Mouse (Mus musculus): ENCODE measurements around the gene Klhl24. TPM values are rescaled to one million over a fixed set of nuclear protein-coding genes. Genes with fewer than 3 reads are reported as not detected.
A peak's percentile ranks its signal among the peaks of the same experiment; 100 is the strongest.

The Klhl24 gene
- 19.2 and 22.6 TPM in 2 replicates for polyA plus RNA-seq (2012; rRNA removed)

GRCm38 (mm10) chr16:20097069-20097710 is at the start of gene Klhl24:
Klhl24 (plus strand) TSS chr16:20097542.
- no peaks in the 10 kb centered on the region for H3K36me3 ChIP-seq (ENCODE audit: control insufficient read depth, insufficient read depth, low read length)
- no peaks in the 10 kb centered on the region; the same call in 1 of the 2 replicates for H3K4me1 ChIP-seq (ENCODE audit: control insufficient read depth, insufficient read depth, low read length)
- TF ChIP-seq POLR2A (IDR thresholded peaks at IDR 0.05; ENCODE audit: control insufficient read depth, low read depth, low read length) (peak; percentile 97), CTCF (IDR thresholded peaks at IDR 0.05; ENCODE audit: control insufficient read depth, insufficient read depth, insufficient replicate concordance, low read depth, low read length) (0 out of 2 replicates have a peak, but pooled peaks have one; percentile 36)
- H3K27ac ChIP-seq (ENCODE audit: control insufficient read depth, insufficient read depth, low read depth, low read length): peak within 1 kb of the TSS; percentile 83
- H3K27me3 ChIP-seq (ENCODE audit: control insufficient read depth, insufficient read depth, low read length): no peaks in the 10 kb centered on the region
- peak within 1 kb of the TSS; percentile 79 for H3K4me3 ChIP-seq (ENCODE audit: control insufficient read depth, low read depth, low read length)

GRCm38 (mm10) chr16:20052655-20053054 is 44.7 kb upstream of the Klhl24 start:
- no peak overlapping the region for H3K27ac ChIP-seq (ENCODE audit: control insufficient read depth, insufficient read depth, low read depth, low read length)
- H3K27me3 ChIP-seq (ENCODE audit: control insufficient read depth, insufficient read depth, low read length): no peaks in the 10 kb centered on the region
- H3K36me3 ChIP-seq (ENCODE audit: control insufficient read depth, insufficient read depth, low read length): no peaks in the 10 kb centered on the region
- H3K4me3 ChIP-seq (ENCODE audit: control insufficient read depth, low read depth, low read length): no peak overlapping the region
- TF ChIP-seq CTCF (IDR thresholded peaks at IDR 0.05; ENCODE audit: control insufficient read depth, insufficient read depth, insufficient replicate concordance, low read depth, low read length) (no peak), POLR2A (IDR thresholded peaks at IDR 0.05; ENCODE audit: control insufficient read depth, low read depth, low read length) (no peak)
- H3K4me1 ChIP-seq (ENCODE audit: control insufficient read depth, insufficient read depth, low read length): no peaks in the 10 kb centered on the region

DNA sequence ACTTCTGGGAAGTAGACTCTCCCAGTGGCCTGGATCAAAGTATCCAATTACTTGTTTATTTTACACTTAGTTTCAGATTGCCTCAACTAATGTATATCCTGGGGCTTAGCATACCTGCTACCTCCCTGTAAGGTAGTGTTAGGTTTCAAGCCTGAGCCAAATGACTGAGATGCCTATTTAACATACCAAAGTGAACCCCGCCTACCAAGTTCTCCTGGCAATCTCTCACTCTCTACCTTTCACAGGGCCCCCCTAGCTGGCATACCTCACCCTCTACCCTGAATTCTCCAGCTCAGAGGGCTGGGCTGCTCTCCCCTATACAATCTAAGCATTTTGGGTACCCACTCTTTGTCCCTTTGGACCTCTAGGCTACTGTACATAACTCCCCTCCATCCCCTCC is 24.6 kb upstream of the Klhl24 start:
- TF ChIP-seq POLR2A (IDR thresholded peaks at IDR 0.05; ENCODE audit: control insufficient read depth, low read depth, low read length): no peak
- TF ChIP-seq CTCF (IDR thresholded peaks at IDR 0.05; ENCODE audit: control insufficient read depth, insufficient read depth, insufficient replicate concordance, low read depth, low read length): no peak
- Histone ChIP-seq H3K4me1 (ENCODE audit: control insufficient read depth, insufficient read depth, low read length) (no peaks in the 10 kb centered on the region), H3K36me3 (ENCODE audit: control insufficient read depth, insufficient read depth, low read length) (no peaks in the 10 kb centered on the region)

DNA sequence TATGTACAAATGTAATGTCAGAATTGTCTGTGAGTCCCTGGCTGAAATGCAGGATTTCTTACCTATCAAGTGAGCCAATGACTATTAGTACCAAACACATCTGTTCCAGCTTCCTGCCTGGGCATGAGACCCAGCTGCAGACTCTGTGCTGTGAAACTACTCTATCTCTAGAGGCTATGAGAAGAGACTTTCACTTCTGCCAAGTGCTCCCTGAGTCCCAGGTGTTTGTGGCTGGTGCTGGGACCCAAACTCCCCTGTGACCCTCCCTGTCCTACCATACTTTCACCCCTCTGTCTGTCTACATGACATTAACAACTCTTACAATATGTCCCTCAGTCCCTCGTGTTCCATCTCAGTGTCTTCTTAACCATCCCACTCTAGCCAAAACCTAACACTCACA is 20.7 kb upstream of the Klhl24 start:
- TF ChIP-seq POLR2A (IDR thresholded peaks at IDR 0.05; ENCODE audit: control insufficient read depth, low read depth, low read length) (no peak), CTCF (IDR thresholded peaks at IDR 0.05; ENCODE audit: control insufficient read depth, insufficient read depth, insufficient replicate concordance, low read depth, low read length) (no peak)
- no peaks in the 10 kb centered on the region for H3K27me3 ChIP-seq (ENCODE audit: control insufficient read depth, insufficient read depth, low read length)
- no peaks in the 10 kb centered on the region for H3K4me1 ChIP-seq (ENCODE audit: control insufficient read depth, insufficient read depth, low read length)
- H3K27ac ChIP-seq (ENCODE audit: control insufficient read depth, insufficient read depth, low read depth, low read length): no peak overlapping the region
- H3K4me3 ChIP-seq (ENCODE audit: control insufficient read depth, low read depth, low read length): no peak overlapping the region
- H3K36me3 ChIP-seq (ENCODE audit: control insufficient read depth, insufficient read depth, low read length): no peaks in the 10 kb centered on the region

More for the DNA sequence above, 24.6 kb upstream of the Klhl24 start:
- Histone ChIP-seq H3K27me3 (ENCODE audit: control insufficient read depth, insufficient read depth, low read length) (no peaks in the 10 kb centered on the region), H3K27ac (ENCODE audit: control insufficient read depth, insufficient read depth, low read depth, low read length) (no peak overlapping the region), H3K4me3 (ENCODE audit: control insufficient read depth, low read depth, low read length) (no peak overlapping the region)

GRCm38 (mm10) chr16:20080271-20080670 is 17.1 kb upstream of the Klhl24 start:
- Histone ChIP-seq H3K36me3 (ENCODE audit: control insufficient read depth, insufficient read depth, low read length) (no peaks in the 10 kb centered on the region), H3K27me3 (ENCODE audit: control insufficient read depth, insufficient read depth, low read length) (no peaks in the 10 kb centered on the region), H3K4me3 (ENCODE audit: control insufficient read depth, low read depth, low read length) (no peak overlapping the region), H3K4me1 (ENCODE audit: control insufficient read depth, insufficient read depth, low read length) (no peaks in the 10 kb centered on the region), H3K27ac (ENCODE audit: control insufficient read depth, insufficient read depth, low read depth, low read length) (no peak overlapping the region)
- TF ChIP-seq POLR2A (IDR thresholded peaks at IDR 0.05; ENCODE audit: control insufficient read depth, low read depth, low read length): no peak
- TF ChIP-seq CTCF (IDR thresholded peaks at IDR 0.05; ENCODE audit: control insufficient read depth, insufficient read depth, insufficient replicate concordance, low read depth, low read length): no peak

DNA sequence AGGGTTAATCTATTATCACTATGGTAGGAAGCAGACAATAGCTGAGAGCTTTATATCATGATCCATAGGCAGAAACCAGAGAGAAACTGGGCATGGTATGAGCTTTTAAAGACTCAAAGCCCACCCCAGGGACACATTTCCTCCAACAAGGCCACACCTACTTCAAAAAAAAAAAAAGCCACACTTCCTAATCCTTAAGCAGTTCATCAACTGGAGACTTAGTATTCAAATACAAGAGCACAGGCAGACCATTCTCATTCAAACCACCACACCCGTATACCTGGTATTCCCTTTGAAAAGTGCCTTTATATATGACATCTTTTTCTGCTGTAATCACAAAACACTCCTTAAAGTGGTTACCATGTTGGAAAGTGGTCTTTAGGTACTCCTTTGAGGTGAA is 12.7 kb upstream of the Klhl24 start:
- TF ChIP-seq CTCF (IDR thresholded peaks at IDR 0.05; ENCODE audit: control insufficient read depth, insufficient read depth, insufficient replicate concordance, low read depth, low read length): no peak
- TF ChIP-seq POLR2A (IDR thresholded peaks at IDR 0.05; ENCODE audit: control insufficient read depth, low read depth, low read length): no peak
- Histone ChIP-seq H3K4me3 (ENCODE audit: control insufficient read depth, low read depth, low read length) (no peak overlapping the region), H3K27ac (ENCODE audit: control insufficient read depth, insufficient read depth, low read depth, low read length) (no peak overlapping the region), H3K36me3 (ENCODE audit: control insufficient read depth, insufficient read depth, low read length) (no peaks in the 10 kb centered on the region), H3K27me3 (ENCODE audit: control insufficient read depth, insufficient read depth, low read length) (no peaks in the 10 kb centered on the region), H3K4me1 (ENCODE audit: control insufficient read depth, insufficient read depth, low read length) (0 out of 2 replicates have a peak, but pooled peaks cover 2% of the 10 kb centered on the region)

- TF ChIP-seq POLR2A (IDR thresholded peaks at IDR 0.05; ENCODE audit: control insufficient read depth, low read depth, low read length) (no peak), CTCF (IDR thresholded peaks at IDR 0.05; ENCODE audit: control insufficient read depth, insufficient read depth, insufficient replicate concordance, low read depth, low read length) (no peak)
- Histone ChIP-seq H3K36me3 (ENCODE audit: control insufficient read depth, insufficient read depth, low read length) (no peaks in the 10 kb centered on the region), H3K4me1 (ENCODE audit: control insufficient read depth, insufficient read depth, low read length) (0 out of 2 replicates have a peak, but pooled peaks cover 2% of the 10 kb centered on the region)
Measured at GRCm38 (mm10) chr16:20085250-20085905, 12.0 kb upstream of the Klhl24 start.

More at GRCm38 (mm10) chr16:20085250-20085905, 12.0 kb upstream of the Klhl24 start:
- no peak overlapping the region for H3K4me3 ChIP-seq (ENCODE audit: control insufficient read depth, low read depth, low read length)
- H3K27ac ChIP-seq (ENCODE audit: control insufficient read depth, insufficient read depth, low read depth, low read length): no peak overlapping the region
- no peaks in the 10 kb centered on the region for H3K27me3 ChIP-seq (ENCODE audit: control insufficient read depth, insufficient read depth, low read length)

Data from testis, adult 2 months (tissue).